Mouse (Mus musculus) liver, adult (tissue): ENCODE data around the gene Slc4a10.

Experiments used
- GATA4 ChIP-seq: IDR thresholded peaks from 2 replicates; pipeline ENCODE4 v1.6.1; 2014; ENCODE audit warnings: mild to moderate bottlenecking, low read length; ENCODE audit not compliant: insufficient replicate concordance

Slc4a10 gene

GRCm38 (mm10) chr2:62362211-62362610, 315.9 kb downstream of the Slc4a10 start:
- no peak for TF ChIP-seq GATA4

- peak; percentile 91; the same call in 1 of the 2 replicates for TF ChIP-seq GATA4
These were observed 317.3 kb downstream of the Slc4a10 start for GRCm38 (mm10) chr2:62363606-62364005.

- TF ChIP-seq GATA4, result no peak
These were observed 322.2 kb downstream of the Slc4a10 start for GRCm38 (mm10) chr2:62368349-62369053.

GRCm38 (mm10) chr2:62370048-62370447, 323.8 kb downstream of the Slc4a10 start:
- no peak for TF ChIP-seq GATA4

GRCm38 (mm10) chr2:62373692-62374091, 327.4 kb downstream of the Slc4a10 start:
- TF ChIP-seq GATA4, result no peak
